Mouse (Mus musculus) testis, adult 2 months (tissue): ENCODE results near the gene Ppfia3. TPM values are rescaled to one million over a fixed set of nuclear protein-coding genes. Genes with fewer than 3 reads are reported as not detected.
A peak's percentile ranks its signal among the peaks of the same experiment; 100 is the strongest.

Source experiments
- H3K27ac ChIP-seq: fragments of 200-500 bp; 2 replicates; pipeline ENCODE4 v1.5.1; 2012; ENCODE audit warnings: low read depth, low read length; ENCODE audit not compliant: control insufficient read depth, insufficient read depth
- H3K27me3 ChIP-seq: fragments of 200-500 bp; 2 replicates; pipeline ENCODE4 v1.6.1; 2012; ENCODE audit warnings: mild to moderate bottlenecking, low read length, moderate library complexity; ENCODE audit not compliant: control insufficient read depth, insufficient read depth
- H3K36me3 ChIP-seq: fragments of 200-500 bp; 2 replicates; pipeline ENCODE4 v1.6.1; 2012; ENCODE audit warnings: mild to moderate bottlenecking, low read length; ENCODE audit not compliant: control insufficient read depth, insufficient read depth
- H3K4me1 ChIP-seq: fragments of 200-500 bp; 2 replicates; pipeline ENCODE4 v1.6.1; 2012; ENCODE audit warnings: low read length; ENCODE audit not compliant: control insufficient read depth, insufficient read depth
- H3K4me3 ChIP-seq: fragments of 200-500 bp; 2 replicates; pipeline ENCODE4 v1.5.1; 2012; ENCODE audit warnings: low read depth, mild to moderate bottlenecking, low read length, moderate library complexity, mixed read lengths; ENCODE audit not compliant: control insufficient read depth
- CTCF ChIP-seq: fragments of 200-500 bp; IDR thresholded peaks from 2 replicates; pipeline ENCODE4 v1.5.1; 2012; ENCODE audit warnings: low read depth, mild to moderate bottlenecking, inconsistent platforms, low read length, moderate library complexity; ENCODE audit not compliant: control insufficient read depth, insufficient read depth, insufficient replicate concordance
- POLR2A ChIP-seq: fragments of 200-500 bp; IDR thresholded peaks from 2 replicates; pipeline ENCODE4 v1.6.1; 2012; ENCODE audit warnings: low read depth, mild to moderate bottlenecking, inconsistent platforms, low read length, moderate library complexity; ENCODE audit not compliant: control insufficient read depth
- polyA plus RNA-seq: library from polyadenylated mRNA; depleted of rRNA; stranded (reverse); fragments of >200 nt; gene quantifications from 2 replicates; pipeline ENCODE4 v1.2.3, GENCODE M21; 2012

The Ppfia3 gene
- polyA plus RNA-seq, 1 experiment: 1.1 TPM

DNA sequence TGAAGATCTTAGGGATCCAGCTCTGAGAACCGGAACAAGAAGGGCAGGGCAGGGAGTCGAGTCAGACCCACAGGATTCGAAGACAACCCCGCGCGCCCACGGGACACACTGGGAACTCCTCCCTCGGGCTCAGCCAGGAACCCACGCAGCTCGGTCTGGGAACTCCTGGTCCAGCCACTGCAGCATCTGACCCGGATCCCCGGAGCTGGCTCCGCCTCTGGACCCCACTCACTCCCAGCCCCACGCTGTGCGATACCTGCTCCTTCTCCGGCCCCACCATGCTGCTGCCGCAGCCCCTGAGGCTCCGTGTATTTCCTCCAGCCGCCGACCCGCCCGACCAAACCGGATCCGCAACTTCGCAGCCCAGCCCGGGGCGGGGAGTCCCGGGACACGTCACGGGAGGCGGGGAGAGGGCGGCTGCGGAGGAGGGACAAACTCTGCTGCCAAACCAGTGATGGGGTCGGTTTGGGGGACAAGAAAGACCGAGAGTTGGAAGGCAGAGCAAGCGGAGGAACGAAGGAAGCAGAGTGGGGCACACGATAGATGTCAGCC lies 33.3 kb downstream of the Ppfia3 start, which contains the start of gene Trpm4:
TSS of gene Trpm4 (minus strand) at position 350 of the 552 bp plus-strand sequence.
- no peaks in the 10 kb centered on the region; the same call in 1 of the 2 replicates for H3K27me3 ChIP-seq

GRCm38 (mm10) chr7:45332685-45333425 lies 34.0 kb downstream of the Ppfia3 start:
- Histone ChIP-seq H3K27ac (no peak overlapping the region), H3K4me3 (peak overlapping the region; percentile 72), H3K36me3 (no peaks in the 10 kb centered on the region), H3K27me3 (no peaks in the 10 kb centered on the region; the same call in 1 of the 2 replicates), H3K4me1 (peaks cover 13% of the 10 kb centered on the region)
- no peak for TF ChIP-seq POLR2A
- TF ChIP-seq CTCF: no peak

More for the DNA sequence above, 33.3 kb downstream of the Ppfia3 start, which contains the start of gene Trpm4:
- TF ChIP-seq CTCF (no peak), POLR2A (peak; percentile 53; the same call in 1 of the 2 replicates)
- Histone ChIP-seq H3K4me1 (peaks cover 20% of the 10 kb centered on the region), H3K36me3 (no peaks in the 10 kb centered on the region), H3K27ac (no peak within 1 kb of the TSS), H3K4me3 (peak within 1 kb of the TSS; percentile 72)

GRCm38 (mm10) chr7:45331502-45331901 lies 35.3 kb downstream of the Ppfia3 start:
- H3K4me3 ChIP-seq: no peak overlapping the region
- H3K27ac ChIP-seq: no peak overlapping the region
- peaks cover 19% of the 10 kb centered on the region for H3K4me1 ChIP-seq
- TF ChIP-seq CTCF: peak; percentile 72; the same call in 1 of the 2 replicates
- no peak for TF ChIP-seq POLR2A
- H3K27me3 ChIP-seq: no peaks in the 10 kb centered on the region; the same call in 1 of the 2 replicates
- no peaks in the 10 kb centered on the region for H3K36me3 ChIP-seq

DNA sequence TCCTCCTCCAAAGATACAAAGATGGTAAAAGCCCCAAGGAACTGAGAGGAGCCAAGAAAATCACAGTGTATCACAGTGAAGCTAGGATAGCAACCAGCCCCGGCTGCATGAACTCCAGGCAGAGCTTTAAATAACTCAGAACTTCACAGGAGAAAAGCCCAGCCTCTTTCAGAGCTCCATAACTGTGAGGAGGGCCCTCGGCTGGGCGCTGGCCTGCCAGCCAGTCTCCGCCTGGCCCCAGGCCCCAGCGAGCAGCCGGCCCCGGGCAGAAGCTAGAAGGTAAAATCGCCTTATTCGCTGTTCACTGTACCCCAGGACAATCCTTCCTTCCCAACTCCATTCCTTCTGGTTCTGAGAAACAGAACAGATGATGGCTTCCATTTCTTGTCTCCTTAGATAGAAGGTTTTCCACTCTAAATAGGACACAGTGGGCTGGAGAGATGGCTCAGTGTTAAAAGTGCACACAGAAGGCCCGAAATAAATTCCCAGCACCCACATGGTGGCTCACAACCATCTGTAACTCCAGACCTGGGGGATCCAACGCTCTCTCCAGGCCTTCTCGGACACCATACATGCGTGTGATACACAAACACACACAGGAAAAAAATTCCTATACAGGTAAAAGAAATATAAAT lies 37.9 kb downstream of the Ppfia3 start:
- no peak overlapping the region for H3K27ac ChIP-seq

DNA sequence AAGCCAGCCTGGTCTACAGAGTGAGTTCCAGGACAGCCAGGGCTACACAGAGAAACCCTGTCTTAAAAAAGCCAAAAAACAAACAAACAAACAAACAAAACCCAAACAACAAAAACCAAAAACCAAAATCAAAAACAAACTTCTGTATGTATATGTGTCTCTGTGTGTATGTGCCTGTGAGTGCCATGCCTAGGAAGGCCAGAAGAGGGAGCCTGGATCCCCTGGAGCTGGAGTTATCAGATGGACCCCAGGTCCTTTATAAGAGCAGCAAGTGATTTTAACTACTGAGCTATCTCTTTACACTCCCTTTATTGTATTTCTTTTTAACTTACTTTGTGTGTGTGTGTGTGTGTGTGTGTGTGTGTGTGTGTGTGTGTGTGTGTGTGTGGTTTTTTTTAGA lies 41.0 kb downstream of the Ppfia3 start:
- H3K4me1 ChIP-seq: peaks cover 6% of the 10 kb centered on the region
- H3K4me3 ChIP-seq: no peak overlapping the region
- H3K27me3 ChIP-seq: no peaks in the 10 kb centered on the region
- H3K27ac ChIP-seq: no peak overlapping the region
- TF ChIP-seq POLR2A (no peak), CTCF (peak; percentile 13; the same call in 1 of the 2 replicates)
- H3K36me3 ChIP-seq: no peaks in the 10 kb centered on the region

More for the DNA sequence above, 37.9 kb downstream of the Ppfia3 start:
- no peaks in the 10 kb centered on the region for H3K36me3 ChIP-seq
- H3K27me3 ChIP-seq: no peaks in the 10 kb centered on the region; the same call in 1 of the 2 replicates
- no peak for TF ChIP-seq CTCF
- TF ChIP-seq POLR2A: no peak
- no peak overlapping the region for H3K4me3 ChIP-seq
- peaks cover 19% of the 10 kb centered on the region for H3K4me1 ChIP-seq

DNA sequence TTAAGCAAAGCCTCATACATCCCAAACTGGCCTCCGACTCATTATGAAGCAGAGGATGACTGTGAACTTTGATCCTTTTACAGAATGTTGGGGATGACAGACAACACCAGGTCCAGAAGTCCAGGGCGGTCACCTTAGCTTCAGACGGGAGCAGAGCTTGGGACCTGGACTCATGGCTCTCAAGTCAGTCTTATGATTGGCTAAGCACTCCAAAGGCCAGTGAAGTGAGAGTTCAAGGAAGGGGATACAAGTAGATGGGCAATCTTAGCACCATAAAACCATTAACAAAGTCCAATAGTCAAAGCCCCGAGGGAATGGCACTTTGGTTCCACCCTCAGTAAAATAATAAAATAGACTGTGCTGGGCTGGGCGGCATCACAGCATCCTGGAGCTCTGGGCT lies 43.8 kb downstream of the Ppfia3 start:
- Histone ChIP-seq H3K4me3 (no peak overlapping the region), H3K27ac (no peak overlapping the region), H3K27me3 (no peaks in the 10 kb centered on the region), H3K4me1 (peaks cover 6% of the 10 kb centered on the region), H3K36me3 (no peaks in the 10 kb centered on the region)
- TF ChIP-seq POLR2A (no peak), CTCF (no peak)

GRCm38 (mm10) chr7:45322245-45322644 lies 44.6 kb downstream of the Ppfia3 start:
- no peaks in the 10 kb centered on the region for H3K27me3 ChIP-seq
- no peak overlapping the region for H3K4me3 ChIP-seq
- H3K4me1 ChIP-seq: peaks cover 6% of the 10 kb centered on the region
- TF ChIP-seq CTCF (no peak), POLR2A (no peak)
- H3K36me3 ChIP-seq: no peaks in the 10 kb centered on the region
- no peak overlapping the region for H3K27ac ChIP-seq
